Mouse (Mus musculus) midbrain, embryonic 16.5 days (tissue): ENCODE data around the gene Taf6. TPM values are rescaled to one million over a fixed set of nuclear protein-coding genes. Genes with fewer than 3 reads are reported as not detected.
A peak's percentile ranks its signal among the peaks of the same experiment; 100 is the strongest.

Experiments used
- ATAC-seq: fragments of 200-750 bp; cut with Nextera tagmentation; 2 replicates; pipeline ENCODE4 v1.8.0; 2017; ENCODE audit warnings: moderate TSS enrichment
- H3K27ac ChIP-seq: fragments of 300-500 bp; sonication (generic); 2 replicates; pipeline ENCODE4 v1.5.1; 2014; ENCODE audit warnings: mild to moderate bottlenecking, low read length, mixed read lengths
- H3K27me3 ChIP-seq: fragments of 300-500 bp; sonication (generic); 2 replicates; pipeline ENCODE4 v1.6.1; 2014; ENCODE audit warnings: low read depth, low read length, mixed read lengths; ENCODE audit not compliant: control insufficient read depth, insufficient read depth
- H3K36me3 ChIP-seq: fragments of 300-500 bp; sonication (generic); 2 replicates; pipeline ENCODE4 v1.6.1; 2014; ENCODE audit warnings: mild to moderate bottlenecking, low read length, moderate library complexity, mixed read lengths; ENCODE audit not compliant: control insufficient read depth, insufficient read depth
- H3K4me1 ChIP-seq: fragments of 300-500 bp; sonication (generic); 2 replicates; pipeline ENCODE4 v1.6.1; 2014; ENCODE audit warnings: mild to moderate bottlenecking, low read length, mixed read lengths; ENCODE audit not compliant: control insufficient read depth, insufficient read depth
- H3K4me2 ChIP-seq: fragments of 300-500 bp; sonication (generic); 2 replicates; pipeline ENCODE4 v1.6.1; 2014; ENCODE audit warnings: mild to moderate bottlenecking, low read length, mixed read lengths
- H3K4me3 ChIP-seq: fragments of 300-500 bp; sonication (generic); 2 replicates; pipeline ENCODE4 v1.5.1; 2014; ENCODE audit warnings: low read depth, mild to moderate bottlenecking, low read length, moderate library complexity, mixed read lengths
- H3K9ac ChIP-seq: fragments of 300-500 bp; sonication (generic); 2 replicates; pipeline ENCODE4 v1.6.1; 2014; ENCODE audit warnings: low read depth, low read length, mixed read lengths
- H3K9me3 ChIP-seq: fragments of 300-500 bp; sonication (generic); replicated peaks from 2 replicates; pipeline ENCODE4 v1.6.1; 2014; ENCODE audit warnings: mild to moderate bottlenecking, low read length, mixed read lengths; ENCODE audit not compliant: control insufficient read depth, poor library complexity, severe bottlenecking
- WGBS: fragments of 180-500 bp; shearing (Covaris S2); extraction: QIAGEN DNeasy Blood & Tissue Kit; methylation state at CpG from one replicate; pipeline ENCODE4 v1.1.7; 2014; 5-methylcytosine and 5-hydroxymethylcytosine counted together
- polyA plus RNA-seq: library from polyadenylated mRNA; unstranded; fragments of >200 nt; fragmentation: Nextera tagmentation; extraction: Ambion mirVana; gene quantifications from 2 replicates; pipeline ENCODE4 v1.2.1, GENCODE M21; 2015

Taf6 gene
- polyA plus RNA-seq, result 74.4 and 75.8 TPM in 2 replicates

- Histone ChIP-seq H3K27me3 (no peaks in the 10 kb centered on the region), H3K36me3 (peaks cover 9% of the 10 kb centered on the region), H3K27ac (peak within 1 kb of the TSS; percentile 82), H3K4me1 (peaks cover 18% of the 10 kb centered on the region), H3K4me3 (peak within 1 kb of the TSS; percentile 80), H3K9ac (peak within 1 kb of the TSS; percentile 86), H3K9me3 (no peaks in the 10 kb centered on the region), H3K4me2 (peak within 1 kb of the TSS; percentile 68)
- under 1% methylated on average over 31 of the region's 31 CpGs for WGBS
- peak; percentile 82 for ATAC-seq
These were observed at the start of gene Taf6, which contains the start of gene Cnpy4 for GRCm38 (mm10) chr5:138186950-138187638. Taf6 (minus strand) TSS chr5:138187451. Cnpy4 (plus strand) TSS chr5:138187485.

GRCm38 (mm10) chr5:138234224-138234623, 47.0 kb upstream of the Taf6 start:
- no peak overlapping the region for H3K27ac ChIP-seq
- no peak for ATAC-seq
- H3K27me3 ChIP-seq, result no peaks in the 10 kb centered on the region
- no peak overlapping the region for H3K4me2 ChIP-seq
- no peaks in the 10 kb centered on the region for H3K4me1 ChIP-seq
- no peak overlapping the region for H3K4me3 ChIP-seq
- H3K9ac ChIP-seq, result no peak overlapping the region
- H3K36me3 ChIP-seq, result no peaks in the 10 kb centered on the region
- H3K9me3 ChIP-seq, result no peaks in the 10 kb centered on the region

DNA sequence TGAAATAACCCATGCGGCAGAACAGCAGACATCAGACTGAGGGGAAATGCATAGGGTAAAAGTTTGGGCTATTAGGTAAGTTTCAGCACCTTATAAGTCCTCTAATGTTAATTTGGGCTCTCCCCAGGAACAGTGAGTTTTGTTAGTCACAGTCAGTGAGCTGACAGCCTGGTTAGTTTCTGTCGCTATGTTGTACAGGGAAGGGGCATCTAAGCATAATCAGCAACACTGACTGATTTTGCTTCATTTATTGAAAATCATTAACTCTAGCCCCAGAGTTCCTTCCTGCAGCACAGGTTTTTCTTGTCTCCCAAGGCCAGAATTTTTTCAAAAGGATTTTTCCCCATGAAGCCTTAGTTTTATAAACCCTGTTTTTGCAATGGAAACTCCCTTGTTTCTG, 46.5 kb upstream of the Taf6 start:
- H3K36me3 ChIP-seq, result no peaks in the 10 kb centered on the region
- 87% methylated on average over 2 of the region's 2 CpGs for WGBS
- H3K27me3 ChIP-seq, result no peaks in the 10 kb centered on the region
- H3K9ac ChIP-seq, result no peak overlapping the region
- no peaks in the 10 kb centered on the region for H3K4me1 ChIP-seq
- no peak overlapping the region for H3K4me2 ChIP-seq
- ATAC-seq, result no peak
- H3K4me3 ChIP-seq, result no peak overlapping the region
- H3K9me3 ChIP-seq, result no peaks in the 10 kb centered on the region
- H3K27ac ChIP-seq, result no peak overlapping the region

DNA sequence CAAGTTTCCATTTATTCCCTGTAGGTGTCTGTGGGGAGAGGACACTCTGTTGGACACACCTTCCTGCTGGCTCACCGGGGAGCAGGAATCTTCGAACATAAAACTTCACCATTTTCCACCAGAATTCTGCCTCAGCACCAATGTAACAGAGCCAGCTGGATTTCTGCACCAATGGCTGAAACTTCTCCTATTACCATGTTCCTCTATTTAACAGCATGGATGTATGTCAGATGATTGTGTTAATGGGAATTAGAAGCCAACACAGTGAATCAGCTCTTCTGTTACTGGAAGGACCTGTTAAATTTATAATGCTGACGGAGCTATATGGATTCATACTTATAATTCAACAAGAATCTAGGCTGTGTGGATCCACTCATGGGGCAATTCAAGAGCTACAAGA, 42.3 kb upstream of the Taf6 start:
- Histone ChIP-seq H3K36me3 (no peaks in the 10 kb centered on the region), H3K27ac (no peak overlapping the region), H3K27me3 (no peaks in the 10 kb centered on the region), H3K4me1 (no peaks in the 10 kb centered on the region), H3K9me3 (no peaks in the 10 kb centered on the region), H3K9ac (no peak overlapping the region), H3K4me3 (no peak overlapping the region), H3K4me2 (no peak overlapping the region)
- no peak for ATAC-seq
- WGBS, result 93% methylated on average over 3 of the region's 3 CpGs

GRCm38 (mm10) chr5:138228026-138228425, 40.8 kb upstream of the Taf6 start:
- no peak overlapping the region for H3K4me3 ChIP-seq
- H3K27ac ChIP-seq, result no peak overlapping the region
- WGBS, result 67% methylated on average over 3 of the region's 3 CpGs
- no peak for ATAC-seq
- no peaks in the 10 kb centered on the region for H3K4me1 ChIP-seq
- no peak overlapping the region for H3K4me2 ChIP-seq
- H3K9me3 ChIP-seq, result no peaks in the 10 kb centered on the region
- H3K9ac ChIP-seq, result no peak overlapping the region
- H3K27me3 ChIP-seq, result no peaks in the 10 kb centered on the region
- no peaks in the 10 kb centered on the region for H3K36me3 ChIP-seq

DNA sequence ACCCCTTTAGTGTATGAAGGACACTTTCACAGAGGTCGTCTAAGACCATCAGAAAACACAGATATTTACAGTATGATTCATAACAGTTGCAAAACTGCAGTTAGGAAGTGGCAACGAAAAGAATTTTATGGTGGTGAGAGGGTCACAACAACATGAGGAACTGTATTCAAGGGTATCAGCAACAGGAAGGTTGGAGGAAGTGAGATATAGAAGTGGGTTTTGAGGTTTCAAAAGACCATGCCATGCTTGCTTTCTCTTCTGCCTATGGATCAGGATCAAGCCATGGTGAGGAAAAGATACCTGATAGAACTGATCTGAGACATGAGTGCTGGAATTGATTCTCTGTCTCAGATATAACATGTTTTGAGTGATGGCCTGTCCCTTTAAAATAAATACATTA, 40.1 kb upstream of the Taf6 start:
- WGBS, result 80% methylated on average over 2 of the region's 2 CpGs
- no peaks in the 10 kb centered on the region for H3K9me3 ChIP-seq
- H3K4me1 ChIP-seq, result no peaks in the 10 kb centered on the region
- H3K4me2 ChIP-seq, result no peak overlapping the region
- no peak overlapping the region for H3K9ac ChIP-seq
- no peaks in the 10 kb centered on the region for H3K36me3 ChIP-seq
- no peaks in the 10 kb centered on the region for H3K27me3 ChIP-seq
- ATAC-seq, result no peak
- H3K4me3 ChIP-seq, result no peak overlapping the region
- no peak overlapping the region for H3K27ac ChIP-seq

DNA sequence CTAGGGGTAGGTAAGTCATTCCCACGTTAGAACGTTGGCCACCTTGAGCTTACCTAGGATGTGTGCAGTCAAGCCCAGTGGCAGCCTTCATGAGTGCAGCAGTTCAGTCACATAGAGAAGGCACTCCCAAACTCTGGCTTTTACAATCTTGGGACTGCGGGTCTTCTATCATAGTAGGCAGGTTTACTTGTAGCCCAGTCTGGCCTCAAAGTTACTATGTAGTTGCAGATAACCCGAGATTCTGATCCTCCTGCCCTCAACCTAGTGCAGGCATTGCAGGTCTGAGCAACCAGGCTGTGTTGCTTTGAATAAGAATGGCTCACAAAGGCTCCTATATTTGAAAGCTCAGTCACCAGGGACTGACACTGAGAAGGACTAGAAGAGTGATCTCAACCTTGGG, 39.2 kb upstream of the Taf6 start:
- WGBS, result 80% methylated on average over 4 of the region's 4 CpGs
- H3K4me2 ChIP-seq, result no peak overlapping the region
- ATAC-seq, result no peak
- no peaks in the 10 kb centered on the region for H3K4me1 ChIP-seq
- no peaks in the 10 kb centered on the region for H3K27me3 ChIP-seq
- no peak overlapping the region for H3K27ac ChIP-seq
- H3K9me3 ChIP-seq, result no peaks in the 10 kb centered on the region
- no peaks in the 10 kb centered on the region for H3K36me3 ChIP-seq
- H3K4me3 ChIP-seq, result no peak overlapping the region
- no peak overlapping the region for H3K9ac ChIP-seq

GRCm38 (mm10) chr5:138225700-138226099, 38.4 kb upstream of the Taf6 start, which contains the start of gene Nxpe5:
Nxpe5 (plus strand) TSS chr5:138225898.
- Histone ChIP-seq H3K9ac (no peak within 1 kb of the TSS), H3K4me3 (no peak within 1 kb of the TSS), H3K4me2 (no peak within 1 kb of the TSS), H3K9me3 (no peaks in the 10 kb centered on the region), H3K27me3 (no peaks in the 10 kb centered on the region), H3K36me3 (no peaks in the 10 kb centered on the region), H3K27ac (no peak within 1 kb of the TSS), H3K4me1 (no peaks in the 10 kb centered on the region)
- 61% methylated on average over 2 of the region's 2 CpGs for WGBS
- ATAC-seq, result no peak

DNA sequence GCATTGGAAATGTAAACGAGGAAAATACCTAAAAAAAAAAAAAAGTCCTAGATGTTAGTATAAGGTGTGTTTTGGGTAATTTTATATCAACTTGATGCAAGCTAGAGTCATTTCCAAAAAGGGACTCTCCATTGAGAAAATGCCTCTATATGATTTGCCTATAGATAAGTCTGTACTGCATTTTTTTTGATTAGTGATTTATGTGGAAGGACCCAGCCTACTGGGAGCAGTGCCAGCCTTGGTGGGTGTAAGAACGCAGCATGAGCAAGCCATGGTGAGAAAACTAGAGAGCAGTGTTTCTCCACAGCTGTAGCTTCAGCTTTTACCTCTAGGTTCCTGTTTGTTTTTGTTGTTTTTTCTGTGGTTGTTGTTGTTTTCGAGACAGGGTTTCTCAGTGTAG, 36.0 kb upstream of the Taf6 start:
- Histone ChIP-seq H3K27ac (no peak overlapping the region), H3K9ac (no peak overlapping the region), H3K27me3 (no peaks in the 10 kb centered on the region), H3K9me3 (no peaks in the 10 kb centered on the region), H3K36me3 (no peaks in the 10 kb centered on the region), H3K4me1 (no peaks in the 10 kb centered on the region), H3K4me2 (no peak overlapping the region), H3K4me3 (no peak overlapping the region)
- WGBS, result 73% methylated on average over 3 of the region's 3 CpGs
- ATAC-seq, result no peak
